27 mouse cellular contexts compared by ENCODE assay signal in the genomic region with DNA sequence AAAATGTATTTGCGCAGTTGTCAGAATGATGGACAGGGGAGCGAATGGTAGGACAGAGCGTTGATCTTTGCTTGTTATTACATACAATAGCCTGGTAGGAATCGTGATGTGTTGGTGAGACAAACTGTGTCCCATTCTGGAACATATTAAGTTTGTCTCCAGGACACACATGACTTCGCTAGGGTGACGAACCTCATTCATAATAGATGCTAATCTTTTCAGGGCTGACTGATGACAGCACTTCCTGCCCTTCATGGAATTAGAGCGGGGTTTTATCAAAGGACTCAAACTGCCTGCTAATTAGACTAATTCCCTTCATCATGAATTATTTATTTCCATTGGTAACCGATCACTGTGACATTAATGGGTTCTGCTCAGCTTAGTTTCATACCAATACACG.
A peak's percentile ranks its signal among the peaks of the same experiment; 100 is the strongest.
DNase-seq lines count a peak whose midpoint lies in the region; ATAC-seq and TF ChIP-seq lines count a peak whose summit lies in the region.
"Had no signal": no experiment of that assay in that cellular context is flagged by ENCODE, and none has a peak within 500 bp of the region (broad histone marks: within the 10 kb centered on the region; RNA-seq: fewer than 3 reads in every experiment).

No protein-coding gene starts in this region.

- peaks cover 12% of the 10 kb centered on the region for H3K4me1 ChIP-seq in hindbrain, embryonic 13.5 days (replicated peaks)
- H3K4me1 ChIP-seq in hindbrain, postnatal 0 days (ENCODE audit: insufficient read depth, low read length): no peaks in the 10 kb centered on the region
- H3K4me1 ChIP-seq in forebrain, embryonic 16.5 days (replicated peaks; ENCODE audit: control insufficient read depth, insufficient read depth, low read length): peaks cover 13% of the 10 kb centered on the region
- peaks cover 12% of the 10 kb centered on the region for H3K4me1 ChIP-seq in hindbrain, embryonic 14.5 days (replicated peaks; ENCODE audit: control insufficient read depth, insufficient read depth, low read length)
- H3K4me1 ChIP-seq: embryonic facial prominence, embryonic 15.5 days; intestine, embryonic 15.5 days; limb, embryonic 12.5 days; stomach, embryonic 15.5 days had no signal

- no peaks in the 10 kb centered on the region for H3K9me3 ChIP-seq in hindbrain, embryonic 13.5 days
- H3K9me3 ChIP-seq in hindbrain, postnatal 0 days (ENCODE audit: low read length): no peaks in the 10 kb centered on the region
- H3K9me3 ChIP-seq in forebrain, embryonic 16.5 days (ENCODE audit: control insufficient read depth, low read length): no peaks in the 10 kb centered on the region
- H3K9me3 ChIP-seq in hindbrain, embryonic 14.5 days (ENCODE audit: control insufficient read depth, low read length): no peaks in the 10 kb centered on the region
- H3K9me3 ChIP-seq: embryonic facial prominence, embryonic 15.5 days; intestine, embryonic 15.5 days; limb, embryonic 12.5 days; stomach, embryonic 15.5 days had no signal

- no peak overlapping the region for H3K9ac ChIP-seq in hindbrain, embryonic 13.5 days
- H3K9ac ChIP-seq in hindbrain, postnatal 0 days (replicated peaks; ENCODE audit: low read length): no peak overlapping the region
- no peak overlapping the region for H3K9ac ChIP-seq in forebrain, embryonic 16.5 days (replicated peaks; ENCODE audit: low read depth, low read length)
- H3K9ac ChIP-seq in hindbrain, embryonic 14.5 days: no peak overlapping the region
- H3K9ac ChIP-seq: embryonic facial prominence, embryonic 15.5 days; intestine, embryonic 15.5 days; limb, embryonic 12.5 days; liver, postnatal 0 days; stomach, embryonic 15.5 days had no signal

- no peak for DNase-seq in hindbrain, postnatal 0 days (ENCODE audit: low spot score)
- peak; percentile 46 for DNase-seq in hindbrain, embryonic 14.5 days (ENCODE audit: low spot score)
- peak; percentile 38 for DNase-seq in retina, embryonic 14.5 days (ENCODE audit: low spot score)
- DNase-seq in right cerebral cortex, postnatal 36 days (ENCODE audit: low spot score in 2 of 2): no peak
- no peak for DNase-seq in adipocyte (ENCODE audit: low spot score)
- DNase-seq: adrenal gland, postnatal 10 days; cerebellum, adult 8-10 months; cerebellum, postnatal 36 days; gastrocnemius, postnatal 14 days; heart, adult 11 months; kidney, adult 9 months; kidney, postnatal 25 days; liver, postnatal 0 days; right cerebral cortex, adult 18-20 months; thymus, postnatal 25 days had no signal

- no peaks in the 10 kb centered on the region for H3K36me3 ChIP-seq in hindbrain, embryonic 13.5 days
- no peaks in the 10 kb centered on the region for H3K36me3 ChIP-seq in hindbrain, postnatal 0 days (ENCODE audit: insufficient read depth, low read length)
- no peaks in the 10 kb centered on the region for H3K36me3 ChIP-seq in forebrain, embryonic 16.5 days (ENCODE audit: control insufficient read depth, insufficient read depth)
- H3K36me3 ChIP-seq in hindbrain, embryonic 14.5 days (replicated peaks; ENCODE audit: control insufficient read depth, insufficient read depth): no peaks in the 10 kb centered on the region
- H3K36me3 ChIP-seq: embryonic facial prominence, embryonic 15.5 days; intestine, embryonic 15.5 days; limb, embryonic 12.5 days; stomach, embryonic 15.5 days had no signal

- H3K27ac ChIP-seq in hindbrain, embryonic 13.5 days: no peak overlapping the region
- H3K27ac ChIP-seq in hindbrain, postnatal 0 days: no peak overlapping the region
- H3K27ac ChIP-seq in forebrain, embryonic 16.5 days (ENCODE audit: low read length): no peak overlapping the region
- no peak overlapping the region for H3K27ac ChIP-seq in hindbrain, embryonic 14.5 days
- H3K27ac ChIP-seq: embryonic facial prominence, embryonic 15.5 days; intestine, embryonic 15.5 days; layer of hippocampus, adult 2 months; limb, embryonic 12.5 days; macrophage; stomach, embryonic 15.5 days had no signal

- H3K4me2 ChIP-seq in hindbrain, embryonic 13.5 days: peak overlapping the region; percentile 0; the same call in 1 of the 2 replicates
- no peak overlapping the region for H3K4me2 ChIP-seq in hindbrain, postnatal 0 days (ENCODE audit: low read depth, low read length)
- H3K4me2 ChIP-seq in forebrain, embryonic 16.5 days (ENCODE audit: low read length): peak overlapping the region; percentile 9; the same call in 1 of the 2 replicates
- H3K4me2 ChIP-seq in hindbrain, embryonic 14.5 days (replicated peaks): 0 out of 2 replicates have a peak overlapping the region, but pooled peaks have one; percentile 8
- H3K4me2 ChIP-seq: embryonic facial prominence, embryonic 15.5 days; heart, embryonic 11.5 days; intestine, embryonic 15.5 days; limb, embryonic 12.5 days; liver, embryonic 11.5 days; stomach, embryonic 15.5 days had no signal

- no peak overlapping the region for H3K4me3 ChIP-seq in hindbrain, embryonic 13.5 days
- H3K4me3 ChIP-seq in hindbrain, postnatal 0 days (ENCODE audit: low read length): no peak overlapping the region
- no peak overlapping the region for H3K4me3 ChIP-seq in forebrain, embryonic 16.5 days (replicated peaks; ENCODE audit: low read length)
- H3K4me3 ChIP-seq in hindbrain, embryonic 14.5 days (replicated peaks; ENCODE audit: low read length): no peak overlapping the region
- H3K4me3 ChIP-seq: embryonic facial prominence, embryonic 15.5 days; intestine, embryonic 15.5 days; layer of hippocampus, adult 2 months; limb, embryonic 12.5 days; stomach, embryonic 15.5 days had no signal

- peaks cover 21% of the 10 kb centered on the region; the same call in 1 of the 2 replicates for H3K27me3 ChIP-seq in hindbrain, embryonic 13.5 days
- H3K27me3 ChIP-seq in hindbrain, postnatal 0 days (ENCODE audit: insufficient read depth, low read length): no peaks in the 10 kb centered on the region
- no peaks in the 10 kb centered on the region for H3K27me3 ChIP-seq in forebrain, embryonic 16.5 days (replicated peaks; ENCODE audit: control insufficient read depth, insufficient read depth, low read length)
- 0 out of 2 replicates have a peak, but pooled peaks cover 3% of the 10 kb centered on the region for H3K27me3 ChIP-seq in hindbrain, embryonic 14.5 days (ENCODE audit: control insufficient read depth, insufficient read depth, low read length)
- H3K27me3 ChIP-seq: embryonic facial prominence, embryonic 15.5 days; intestine, embryonic 15.5 days; limb, embryonic 12.5 days; stomach, embryonic 15.5 days had no signal

- TF ChIP-seq CTCF in hindbrain, postnatal 0 days (IDR thresholded peaks at IDR 0.05; ENCODE audit: low read depth): no peak

- 23% methylated on average over 9 of the region's 9 CpGs for WGBS in hindbrain, embryonic 13.5 days
- WGBS in hindbrain, postnatal 0 days: 29% methylated on average over 9 of the region's 9 CpGs
- WGBS in forebrain, embryonic 16.5 days: 17% methylated on average over 9 of the region's 9 CpGs
- 24% methylated on average over 9 of the region's 9 CpGs for WGBS in hindbrain, embryonic 14.5 days

- peak; percentile 43; the same call in 1 of the 2 replicates for ATAC-seq in hindbrain, embryonic 13.5 days (ENCODE audit: low FRiP score)
- ATAC-seq in hindbrain, postnatal 0 days: no peak
- peak; percentile 80 for ATAC-seq in forebrain, embryonic 16.5 days
- ATAC-seq in hindbrain, embryonic 14.5 days (ENCODE audit: low FRiP score): no peak; the same call in 1 of the 2 replicates
- ATAC-seq: activated CD4-positive, CD25-positive, alpha-beta regulatory T cell, adult 4 months; intestine, embryonic 15.5 days; liver, postnatal 0 days; lung, postnatal 0 days had no signal

Comparison
In these comparisons a context has a peak if more than half of its experiments do, and no peak if none do; other contexts are left out.
1. ATAC-seq: peak in hindbrain, embryonic 13.5 days (single experiment) and forebrain, embryonic 16.5 days (single experiment); none in hindbrain, postnatal 0 days (single experiment) and hindbrain, embryonic 14.5 days (single experiment).
2. DNase-seq: peak in hindbrain, embryonic 14.5 days (single experiment) and retina, embryonic 14.5 days (single experiment); none in hindbrain, postnatal 0 days (single experiment), right cerebral cortex, postnatal 36 days (0 of 2) and adipocyte (single experiment).